Mouse (Mus musculus) forebrain, embryonic 14.5 days (tissue): ENCODE data around the gene Olfr1042. TPM values are rescaled to one million over a fixed set of nuclear protein-coding genes. Genes with fewer than 3 reads are reported as not detected.

ENCODE experiments used
- ATAC-seq: fragments of 200-750 bp; cut with Nextera tagmentation; 2 replicates; pipeline ENCODE4 v1.8.0; 2017; ENCODE audit warnings: mild to moderate bottlenecking, moderate library complexity
- DNase-seq: peaks from one replicate; pipeline ENCODE4 v3.0.0-alpha.2; 2015; ENCODE audit warnings: low spot score
- H3K27ac ChIP-seq: fragments of 300-500 bp; sonication (generic); 2 replicates; pipeline ENCODE4 v1.5.1; 2014; ENCODE audit warnings: low read depth, mild to moderate bottlenecking, control low read depth, low read length, moderate library complexity
- H3K27me3 ChIP-seq: fragments of 300-500 bp; sonication (generic); replicated peaks from 2 replicates; pipeline ENCODE4 v1.6.1; 2014; ENCODE audit warnings: low read length, control low read depth, mixed read lengths; ENCODE audit not compliant: control insufficient read depth, insufficient read depth
- H3K36me3 ChIP-seq: fragments of 300-500 bp; sonication (generic); 2 replicates; pipeline ENCODE4 v1.6.1; 2014; ENCODE audit warnings: low read length, control low read depth; ENCODE audit not compliant: control insufficient read depth, insufficient read depth
- H3K4me1 ChIP-seq: fragments of 300-500 bp; sonication (generic); 2 replicates; pipeline ENCODE4 v1.6.1; 2014; ENCODE audit warnings: antibody characterized with exemption, low read length, control low read depth; ENCODE audit not compliant: control insufficient read depth, insufficient read depth
- H3K4me2 ChIP-seq: fragments of 300-500 bp; sonication (generic); 2 replicates; pipeline ENCODE4 v1.6.1; 2014; ENCODE audit warnings: mild to moderate bottlenecking, control low read depth, low read length
- H3K4me3 ChIP-seq: fragments of 300-500 bp; sonication (generic); 2 replicates; pipeline ENCODE4 v1.5.1; 2014; ENCODE audit warnings: low read depth, low read length, control low read depth
- H3K9ac ChIP-seq: fragments of 300-500 bp; sonication (generic); 2 replicates; pipeline ENCODE4 v1.6.1; 2014; ENCODE audit warnings: mild to moderate bottlenecking, low read length, control low read depth, moderate library complexity
- H3K9me3 ChIP-seq: fragments of 300-500 bp; sonication (generic); replicated peaks from 2 replicates; pipeline ENCODE4 v1.6.1; 2016; ENCODE audit warnings: low read length, control low read depth, mixed read lengths; ENCODE audit not compliant: control insufficient read depth
- WGBS: fragments of 180-500 bp; shearing (Covaris S2); extraction: QIAGEN DNeasy Blood & Tissue Kit; methylation state at CpG from one replicate; pipeline ENCODE4 v1.1.7; 2014; 5-methylcytosine and 5-hydroxymethylcytosine counted together
- polyA plus RNA-seq: library from polyadenylated mRNA; unstranded; fragments of >200 nt; fragmentation: Nextera tagmentation; extraction: Ambion mirVana; gene quantifications from 2 replicates; pipeline ENCODE4 v1.2.1, GENCODE M21; 2014

The Olfr1042 gene
- polyA plus RNA-seq, 1 experiment from 2014 or later: not detected

GRCm38 (mm10) chr2:86135828-86136227 lies 25.8 kb downstream of the Olfr1042 start, which contains the start of gene Olfr1039:
Gene Olfr1039 (minus strand): TSS chr2:86135928.
- Histone ChIP-seq H3K4me1 (no peaks in the 10 kb centered on the region), H3K27me3 (no peaks in the 10 kb centered on the region), H3K4me3 (no peak within 1 kb of the TSS), H3K36me3 (no peaks in the 10 kb centered on the region), H3K4me2 (no peak within 1 kb of the TSS), H3K9ac (no peak within 1 kb of the TSS), H3K9me3 (no peaks in the 10 kb centered on the region), H3K27ac (no peak within 1 kb of the TSS)
- WGBS: 93% methylated on average over 1 of the region's 1 CpGs
- ATAC-seq: no peak
- no peak for DNase-seq

Other genes with a start within 250 kb of the Olfr1042 start
- gene Olfr1025-ps1, start 246.6 kb downstream of the Olfr1042 start, polyA plus RNA-seq: not detected in 2 replicates
- not detected in 2 replicates for gene Olfr1026, start 240.3 kb downstream of the Olfr1042 start, polyA plus RNA-seq
- gene Olfr1028, start 211.4 kb downstream of the Olfr1042 start, polyA plus RNA-seq: not detected in 2 replicates
- not detected in 2 replicates for gene Olfr1029, start 187.9 kb downstream of the Olfr1042 start, polyA plus RNA-seq
- gene Olfr1030, start 182.6 kb downstream of the Olfr1042 start, polyA plus RNA-seq: not detected in 2 replicates
- gene Olfr1031, start 171.5 kb downstream of the Olfr1042 start, polyA plus RNA-seq: not detected in 2 replicates
- not detected in 2 replicates for gene Olfr1032, start 156.3 kb downstream of the Olfr1042 start, polyA plus RNA-seq
- not detected in 2 replicates for gene Olfr1033, start 141.2 kb downstream of the Olfr1042 start, polyA plus RNA-seq
- gene Olfr1034, start 116.0 kb downstream of the Olfr1042 start, polyA plus RNA-seq: not detected in 2 replicates
- not detected in 2 replicates for gene Olfr1036, start 87.8 kb downstream of the Olfr1042 start, polyA plus RNA-seq
- gene Olfr1037, start 74.5 kb downstream of the Olfr1042 start, polyA plus RNA-seq: not detected in 2 replicates
- gene Olfr1039, start 25.9 kb downstream of the Olfr1042 start, polyA plus RNA-seq: not detected in 2 replicates
- gene Olfr1040, start 15.1 kb downstream of the Olfr1042 start, polyA plus RNA-seq: not detected in 2 replicates
- gene Olfr1043, start 5.7 kb upstream of the Olfr1042 start, polyA plus RNA-seq: not detected in 2 replicates
- not detected in 2 replicates for gene Olfr1044, start 16.0 kb upstream of the Olfr1042 start, polyA plus RNA-seq
- not detected in 2 replicates for gene Olfr52, start 23.8 kb upstream of the Olfr1042 start, polyA plus RNA-seq
- not detected in 2 replicates for gene Olfr1045, start 41.2 kb upstream of the Olfr1042 start, polyA plus RNA-seq
- gene Olfr1046, start 57.5 kb upstream of the Olfr1042 start, polyA plus RNA-seq: not detected in 2 replicates
- not detected in 2 replicates for gene Olfr1047, start 69.6 kb upstream of the Olfr1042 start, polyA plus RNA-seq
- not detected in 2 replicates for gene Olfr1048, start 78.5 kb upstream of the Olfr1042 start, polyA plus RNA-seq
- gene Olfr1049, start 96.5 kb upstream of the Olfr1042 start, polyA plus RNA-seq: not detected in 2 replicates
- not detected in 2 replicates for gene Olfr1051, start 117.2 kb upstream of the Olfr1042 start, polyA plus RNA-seq
- not detected in 2 replicates for gene Olfr1052, start 130.6 kb upstream of the Olfr1042 start, polyA plus RNA-seq
- not detected in 2 replicates for gene Olfr1053, start 153.4 kb upstream of the Olfr1042 start, polyA plus RNA-seq
- gene Olfr1054, start 173.6 kb upstream of the Olfr1042 start, polyA plus RNA-seq: not detected in 2 replicates
- not detected in 2 replicates for gene Olfr1055, start 188.4 kb upstream of the Olfr1042 start, polyA plus RNA-seq
- not detected in 2 replicates for gene Olfr1056, start 200.6 kb upstream of the Olfr1042 start, polyA plus RNA-seq
- gene Olfr1057, start 216.6 kb upstream of the Olfr1042 start, polyA plus RNA-seq: not detected in 2 replicates
- not detected in 2 replicates for gene Olfr1058, start 226.7 kb upstream of the Olfr1042 start, polyA plus RNA-seq